Mouse (Mus musculus): ENCODE results near the gene Cyren.

DNA sequence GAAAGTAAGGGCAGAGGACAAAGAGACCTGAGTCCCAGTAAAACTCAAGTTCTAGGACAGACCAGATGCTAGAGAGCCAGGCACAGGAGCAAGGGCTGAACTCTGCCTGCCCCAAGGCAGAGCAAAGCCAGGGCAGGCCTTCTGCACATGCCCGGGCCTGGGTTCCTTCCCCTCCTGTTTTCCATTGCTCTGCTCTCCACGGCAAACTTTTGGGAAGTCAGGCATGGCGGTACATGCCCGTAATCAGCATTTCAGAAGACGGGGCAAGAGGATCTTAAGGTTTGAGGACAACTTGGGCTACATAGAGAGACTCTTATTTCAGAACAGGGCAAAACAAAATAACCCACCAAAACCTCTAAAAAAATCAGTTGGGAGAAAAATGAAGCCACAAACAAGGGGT, 7.7 kb downstream of the Cyren start:
- TF ChIP-seq CTCF (IDR thresholded peaks at IDR 0.05) (no peak), POLR2A (IDR thresholded peaks at IDR 0.05; ENCODE audit: insufficient read depth, low read depth, low read length) (no peak)
